ENCODE assay signal across 9 mouse cellular contexts in the genomic region with DNA sequence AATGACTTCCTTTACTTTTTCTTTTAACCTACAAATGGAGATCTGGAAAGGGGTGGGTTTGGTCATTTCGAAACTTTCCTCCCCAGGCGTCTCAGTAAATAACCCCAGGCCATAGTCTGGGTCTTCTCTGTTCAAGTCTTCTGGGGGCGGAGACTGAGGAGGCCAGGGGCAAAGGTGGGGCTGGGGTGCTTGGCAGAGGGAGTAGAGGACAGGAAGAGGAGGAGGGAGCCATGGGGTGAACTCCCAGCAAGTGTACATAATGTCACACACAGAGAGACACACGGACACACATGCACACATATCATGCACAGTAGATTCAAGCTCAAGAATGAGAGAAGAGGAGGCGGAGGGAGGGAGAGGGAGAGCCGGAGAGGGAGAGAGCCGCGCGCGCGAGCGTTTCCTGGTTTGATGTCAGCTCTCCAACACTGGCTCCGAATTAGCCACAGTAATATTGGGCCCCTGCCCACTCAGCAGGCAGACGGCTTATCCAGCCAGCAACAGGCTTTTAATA.
DNase-seq lines count a peak whose midpoint lies in the region; ATAC-seq and TF ChIP-seq lines count a peak whose summit lies in the region.
"Had no signal": no experiment of that assay in that cellular context is flagged by ENCODE, and none has a peak within 500 bp of the region (broad histone marks: within the 10 kb centered on the region; RNA-seq: fewer than 3 reads in every experiment).

No protein-coding gene starts in this region.

- H3K9me3 ChIP-seq in embryonic facial prominence, embryonic 12.5 days = no peaks in the 10 kb centered on the region
- H3K9me3 ChIP-seq in heart, embryonic 11.5 days (replicated peaks; ENCODE audit: control insufficient read depth, low read length) = no peaks in the 10 kb centered on the region

- no peak for ATAC-seq in embryonic facial prominence, embryonic 12.5 days (ENCODE audit: insufficient number of reproducible peaks, insufficient read depth, low FRiP score, low TSS enrichment)
- ATAC-seq in heart, embryonic 11.5 days (replicated peaks; ENCODE audit: insufficient number of reproducible peaks, low FRiP score, low TSS enrichment) = 0 out of 2 replicates have a peak, but pooled peaks have one; percentile 26
- ATAC-seq in monocyte, adult 5-6 weeks (replicated peaks; ENCODE audit: insufficient number of reproducible peaks, low FRiP score, low TSS enrichment, poor library complexity, severe bottlenecking) = peak; percentile 50; the same call in 1 of the 2 replicates
- ATAC-seq: Patski had no signal

- no peak for TF ChIP-seq CTCF in testis, adult 2 months (IDR thresholded peaks at IDR 0.05; ENCODE audit: control insufficient read depth, insufficient read depth, insufficient replicate concordance, low read depth, low read length)
- TF ChIP-seq CTCF in kidney, adult 2 months (conservative IDR thresholded peaks at IDR 0.05; ENCODE audit: insufficient read depth, insufficient read length, low read depth, low read length) = no peak
- no peak for TF ChIP-seq CTCF in liver, adult 2 months (IDR thresholded peaks at IDR 0.05; ENCODE audit: low read depth, low read length)

- H3K27me3 ChIP-seq in testis, adult 2 months (ENCODE audit: control insufficient read depth, insufficient read depth, low read length) = no peaks in the 10 kb centered on the region
- H3K27me3 ChIP-seq in embryonic facial prominence, embryonic 12.5 days = no peaks in the 10 kb centered on the region
- no peaks in the 10 kb centered on the region for H3K27me3 ChIP-seq in heart, embryonic 11.5 days (ENCODE audit: control insufficient read depth, insufficient read depth, low read length)
- H3K27me3 ChIP-seq in kidney, adult 2 months (replicated peaks; ENCODE audit: control insufficient read depth, insufficient read depth, low read length) = no peaks in the 10 kb centered on the region
- no peaks in the 10 kb centered on the region for H3K27me3 ChIP-seq in liver, adult 2 months (ENCODE audit: control insufficient read depth, insufficient read depth, low read length)
- H3K27me3 ChIP-seq: Patski had no signal

- H3K27ac ChIP-seq in testis, adult 2 months (ENCODE audit: control insufficient read depth, insufficient read depth, low read depth, low read length) = no peak overlapping the region
- 0 out of 2 replicates have a peak overlapping the region, but pooled peaks have one; percentile 23 for H3K27ac ChIP-seq in embryonic facial prominence, embryonic 12.5 days
- H3K27ac ChIP-seq in heart, embryonic 11.5 days (ENCODE audit: low read depth, low read length) = peak overlapping the region; percentile 54
- H3K27ac ChIP-seq in kidney, adult 2 months (ENCODE audit: insufficient read depth, low read depth, low read length) = no peak overlapping the region
- H3K27ac ChIP-seq in liver, adult 2 months (replicated peaks; ENCODE audit: insufficient read depth, low read depth, low read length) = no peak overlapping the region

- no peak overlapping the region for H3K9ac ChIP-seq in embryonic facial prominence, embryonic 12.5 days
- H3K9ac ChIP-seq in heart, embryonic 11.5 days (ENCODE audit: low read depth, low read length) = peak overlapping the region; percentile 47; the same call in 1 of the 2 replicates
- no peak overlapping the region for H3K9ac ChIP-seq in liver, adult 2 months (ENCODE audit: low read depth, low read length)

- no peak for TF ChIP-seq POLR2A in testis, adult 2 months (IDR thresholded peaks at IDR 0.05; ENCODE audit: control insufficient read depth, low read depth, low read length)
- no peak for TF ChIP-seq POLR2A in kidney, adult 2 months (IDR thresholded peaks at IDR 0.05; ENCODE audit: low read depth, low read length)
- TF ChIP-seq POLR2A in liver, adult 2 months (IDR thresholded peaks at IDR 0.05; ENCODE audit: extremely low read depth, insufficient read depth, low read length) = no peak

- peak overlapping the region; percentile 52 for H3K4me3 ChIP-seq in testis, adult 2 months (ENCODE audit: control insufficient read depth, low read depth, low read length)
- H3K4me3 ChIP-seq in embryonic facial prominence, embryonic 12.5 days = peak overlapping the region; percentile 3; the same call in 1 of the 2 replicates
- H3K4me3 ChIP-seq in heart, embryonic 11.5 days (ENCODE audit: low read depth, low read length) = peak overlapping the region; percentile 6; the same call in 1 of the 2 replicates
- no peak overlapping the region for H3K4me3 ChIP-seq in kidney, adult 2 months (ENCODE audit: insufficient read depth, low read depth, low read length)
- H3K4me3 ChIP-seq in liver, adult 2 months (ENCODE audit: insufficient read depth, low read depth, low read length) = 0 out of 2 replicates have a peak overlapping the region, but pooled peaks have one; percentile 11

- 3% methylated on average over 14 of the region's 14 CpGs for WGBS in embryonic facial prominence, embryonic 12.5 days
- 5% methylated on average over 14 of the region's 14 CpGs for WGBS in heart, embryonic 11.5 days (ENCODE audit: insufficient replicate concordance)
- 12% methylated on average over 14 of the region's 14 CpGs for WGBS in kidney, adult 2 months
- 26% methylated on average over 14 of the region's 14 CpGs for WGBS in liver, adult 2 months

- DNase-seq in testis, postnatal 14 days (ENCODE audit: low spot score) = no peak
- peak; percentile 60 for DNase-seq in kidney, adult 2 months
- DNase-seq in liver, adult 2 months (ENCODE audit: extremely low read depth, low read depth, low spot score) = peak; percentile 21
- peak; percentile 29 for DNase-seq in thymus, postnatal 0 days (ENCODE audit: low spot score)

- no peaks in the 10 kb centered on the region for H3K79me2 ChIP-seq in liver, adult 2 months (ENCODE audit: control insufficient read depth, insufficient read depth, low read length)

- H3K36me3 ChIP-seq in testis, adult 2 months (ENCODE audit: control insufficient read depth, insufficient read depth, low read length) = no peaks in the 10 kb centered on the region
- no peaks in the 10 kb centered on the region for H3K36me3 ChIP-seq in embryonic facial prominence, embryonic 12.5 days
- H3K36me3 ChIP-seq in heart, embryonic 11.5 days (ENCODE audit: control insufficient read depth, insufficient read depth, low read length) = no peaks in the 10 kb centered on the region
- no peaks in the 10 kb centered on the region for H3K36me3 ChIP-seq in kidney, adult 2 months (ENCODE audit: control insufficient read depth, insufficient read depth, low read length)
- H3K36me3 ChIP-seq in liver, adult 2 months (ENCODE audit: control insufficient read depth, insufficient read depth, low read length) = no peaks in the 10 kb centered on the region

- peak overlapping the region; percentile 47 for H3K4me2 ChIP-seq in embryonic facial prominence, embryonic 12.5 days (replicated peaks)
- peak overlapping the region; percentile 58 for H3K4me2 ChIP-seq in heart, embryonic 11.5 days

- H3K4me1 ChIP-seq in testis, adult 2 months (ENCODE audit: control insufficient read depth, insufficient read depth, low read length) = peaks cover 9% of the 10 kb centered on the region
- peaks cover 15% of the 10 kb centered on the region for H3K4me1 ChIP-seq in embryonic facial prominence, embryonic 12.5 days
- peaks cover 22% of the 10 kb centered on the region for H3K4me1 ChIP-seq in heart, embryonic 11.5 days (ENCODE audit: control insufficient read depth, insufficient read depth, low read length)
- peaks cover 15% of the 10 kb centered on the region; the same call in 1 of the 2 replicates for H3K4me1 ChIP-seq in kidney, adult 2 months (ENCODE audit: control insufficient read depth, insufficient read depth, low read length)
- H3K4me1 ChIP-seq in liver, adult 2 months (ENCODE audit: control insufficient read depth, insufficient read depth, low read length) = no peaks in the 10 kb centered on the region

Comparison
In these comparisons a context has a peak if more than half of its experiments do, and no peak if none do; other contexts are left out.
1. H3K27ac ChIP-seq: peak in embryonic facial prominence, embryonic 12.5 days (single experiment) and heart, embryonic 11.5 days (single experiment); none in testis, adult 2 months (single experiment), kidney, adult 2 months (single experiment) and liver, adult 2 months (single experiment).